In genomic region chr14:26048767-26049166, GRCm38 (mm10) we compare ENCODE assay signal across 20 mouse cellular contexts. TPM values are rescaled to one million over a fixed set of nuclear protein-coding genes. Genes with fewer than 3 reads are reported as not detected.
A peak's percentile ranks its signal among the peaks of the same experiment; 100 is the strongest.
DNase-seq lines count a peak whose midpoint lies in the region; ATAC-seq and TF ChIP-seq lines count a peak whose summit lies in the region.
"Not testable (repeated sequence)": the region's sequence is repeated elsewhere in the genome, so short reads cannot be mapped to it uniquely, and the experiment has no call there.
"Had no signal": no experiment of that assay in that cellular context is flagged by ENCODE, and none has a peak within 500 bp of the region (broad histone marks: within the 10 kb centered on the region; RNA-seq: fewer than 3 reads in every experiment).

No protein-coding gene starts in this region.

- DNase-seq in forebrain, postnatal 0 days; hindbrain, postnatal 0 days (ENCODE audit: low spot score): not testable (repeated sequence)

- not testable (repeated sequence) for H3K4me2 ChIP-seq in forebrain, postnatal 0 days (ENCODE audit: low read depth); hindbrain, embryonic 16.5 days (ENCODE audit: low read length); hindbrain, postnatal 0 days (ENCODE audit: low read depth, low read length); lung, embryonic 16.5 days (ENCODE audit: low read depth, low read length)

- peak; percentile 40 for ATAC-seq in forebrain, postnatal 0 days
- ATAC-seq in hindbrain, embryonic 16.5 days: peak; percentile 42; the same call in 1 of the 2 replicates
- peak; percentile 74; the same call in 1 of the 2 replicates for ATAC-seq in hindbrain, postnatal 0 days
- ATAC-seq in lung, embryonic 16.5 days (ENCODE audit: low read depth): peak; percentile 68; the same call in 1 of the 2 replicates

- no CpG with 5 or more reads among the region's 9 CpGs for WGBS in forebrain, postnatal 0 days
- no CpG with 5 or more reads among the region's 9 CpGs for WGBS in hindbrain, embryonic 16.5 days
- no CpG with 5 or more reads among the region's 9 CpGs for WGBS in hindbrain, postnatal 0 days
- WGBS in lung, embryonic 16.5 days: no CpG with 5 or more reads among the region's 9 CpGs

- not testable (repeated sequence) for H3K9me3 ChIP-seq in forebrain, postnatal 0 days (ENCODE audit: low read length); hindbrain, embryonic 16.5 days (ENCODE audit: control insufficient read depth, low read length); hindbrain, postnatal 0 days (ENCODE audit: low read length); lung, embryonic 16.5 days (ENCODE audit: control insufficient read depth, low read length)

- not testable (repeated sequence) for H3K4me3 ChIP-seq in forebrain, postnatal 0 days (ENCODE audit: low read depth, low read length); hindbrain, embryonic 16.5 days (ENCODE audit: low read length); hindbrain, postnatal 0 days (ENCODE audit: low read length); lung, embryonic 16.5 days (ENCODE audit: low read length)

- not testable (repeated sequence) for H3K9ac ChIP-seq in forebrain, postnatal 0 days; hindbrain, embryonic 16.5 days (ENCODE audit: low read depth, low read length); hindbrain, postnatal 0 days (replicated peaks; ENCODE audit: low read length); lung, embryonic 16.5 days (ENCODE audit: low read length)

- H3K27ac ChIP-seq in forebrain, postnatal 0 days (ENCODE audit: low read depth, low read length); hindbrain, embryonic 16.5 days (ENCODE audit: low read depth, low read length); hindbrain, postnatal 0 days; lung, embryonic 16.5 days (ENCODE audit: low read length): not testable (repeated sequence)

- H3K4me1 ChIP-seq in forebrain, postnatal 0 days (ENCODE audit: insufficient read depth); hindbrain, embryonic 16.5 days (ENCODE audit: control insufficient read depth, insufficient read depth, low read depth, low read length); hindbrain, postnatal 0 days (ENCODE audit: insufficient read depth, low read length); lung, embryonic 16.5 days (replicated peaks; ENCODE audit: control insufficient read depth, insufficient read depth, low read length): not testable (repeated sequence)

- not testable (repeated sequence) for H3K36me3 ChIP-seq in forebrain, postnatal 0 days (ENCODE audit: insufficient read depth); hindbrain, embryonic 16.5 days (ENCODE audit: control insufficient read depth, insufficient read depth, low read length); hindbrain, postnatal 0 days (ENCODE audit: insufficient read depth, low read length); lung, embryonic 16.5 days (ENCODE audit: control insufficient read depth, insufficient read depth, low read length)

- TF ChIP-seq CTCF in forebrain, postnatal 0 days (IDR thresholded peaks at IDR 0.05; ENCODE audit: low read depth); hindbrain, postnatal 0 days (IDR thresholded peaks at IDR 0.05; ENCODE audit: low read depth): not testable (repeated sequence)

- H3K27me3 ChIP-seq in forebrain, postnatal 0 days (ENCODE audit: insufficient read depth, low read length); hindbrain, embryonic 16.5 days (replicated peaks; ENCODE audit: control insufficient read depth, insufficient read depth, low read length); hindbrain, postnatal 0 days (ENCODE audit: insufficient read depth, low read length); lung, embryonic 16.5 days (ENCODE audit: control insufficient read depth, insufficient read depth, low read depth, low read length): not testable (repeated sequence)

RNA-seq across cellular contexts. Expression of gene Gm9780, which starts 6.3 kb away (rescaled TPM):
- total RNA-seq in forebrain, postnatal 0 days (2014; rRNA removed): 25.4 and 30.7 TPM in 2 replicates
- polyA plus RNA-seq in forebrain, postnatal 0 days (2015; fragmentation: Nextera tagmentation; extraction: Ambion mirVana): 13.3 and 16.3 TPM in 2 replicates
- 8.4 and 8.6 TPM in 2 replicates for polyA plus RNA-seq in hindbrain, embryonic 16.5 days (2015; fragmentation: Nextera tagmentation; extraction: Ambion mirVana)
- 32.6 and 35.0 TPM in 2 replicates for total RNA-seq in hindbrain, postnatal 0 days (2014; rRNA removed)
- polyA plus RNA-seq in hindbrain, postnatal 0 days (2015; fragmentation: Nextera tagmentation; extraction: Ambion mirVana): 16.2 and 19.4 TPM in 2 replicates
- 101 and 114 TPM in 2 replicates for polyA plus RNA-seq in lung, embryonic 16.5 days (2015; fragmentation: Nextera tagmentation; extraction: Ambion mirVana)
- total RNA-seq: CH12.LX, G1E, MEL had no signal
- polyA plus RNA-seq: activated CD4-positive, CD25-positive, alpha-beta regulatory T cell, adult 4 months; CD4-positive, CD25-positive, alpha-beta regulatory T cell, adult 4 months; G1E; Patski had no signal

RNA-seq across cellular contexts. Expression of gene Tmem254c, which starts 18.4 kb away (rescaled TPM):
- total RNA-seq in forebrain, postnatal 0 days (2014; rRNA removed): 24.2 and 40.0 TPM in 2 replicates
- polyA plus RNA-seq in forebrain, postnatal 0 days (2015; fragmentation: Nextera tagmentation; extraction: Ambion mirVana): 36.2 and 40.9 TPM in 2 replicates
- polyA plus RNA-seq in hindbrain, embryonic 16.5 days (2015; fragmentation: Nextera tagmentation; extraction: Ambion mirVana): 31.1 and 32.6 TPM in 2 replicates
- total RNA-seq in hindbrain, postnatal 0 days (2014; rRNA removed): 31.1 and 35.8 TPM in 2 replicates
- 45.4 and 49.7 TPM in 2 replicates for polyA plus RNA-seq in hindbrain, postnatal 0 days (2015; fragmentation: Nextera tagmentation; extraction: Ambion mirVana)
- polyA plus RNA-seq in lung, embryonic 16.5 days (2015; fragmentation: Nextera tagmentation; extraction: Ambion mirVana): 48.8 and 50.5 TPM in 2 replicates
- polyA plus RNA-seq: brain, embryonic 14.5 days had no signal

RNA-seq across cellular contexts. Expression of gene Cphx2, which starts 32.5 kb away (rescaled TPM):
- total RNA-seq in forebrain, postnatal 0 days (2014; rRNA removed): not detected in 2 replicates
- polyA plus RNA-seq in forebrain, postnatal 0 days (2015; fragmentation: Nextera tagmentation; extraction: Ambion mirVana): not detected in 2 replicates
- polyA plus RNA-seq in hindbrain, embryonic 16.5 days (2015; fragmentation: Nextera tagmentation; extraction: Ambion mirVana): not detected in 2 replicates
- 1.3 TPM in 1 of 2 replicates, not detected in the other for total RNA-seq in hindbrain, postnatal 0 days (2014; rRNA removed)
- not detected in 2 replicates for polyA plus RNA-seq in hindbrain, postnatal 0 days (2015; fragmentation: Nextera tagmentation; extraction: Ambion mirVana)
- not detected in 2 replicates for polyA plus RNA-seq in lung, embryonic 16.5 days (2015; fragmentation: Nextera tagmentation; extraction: Ambion mirVana)
- total RNA-seq: adrenal gland, adult 18-20 months; adrenal gland, adult 2 months; adrenal gland, adult 8-10 months; adrenal gland, postnatal 10 days; adrenal gland, postnatal 14 days; adrenal gland, postnatal 25 days; adrenal gland, postnatal 36 days; adrenal gland, postnatal 4 days; CH12.LX; G1E; MEL had no signal
- polyA plus RNA-seq: activated CD4-positive, CD25-positive, alpha-beta regulatory T cell, adult 4 months; adrenal gland, adult 2 months; brain, embryonic 14.5 days; C2C12; CD4-positive, CD25-positive, alpha-beta regulatory T cell, adult 4 months; G1E; Patski had no signal

RNA-seq across cellular contexts. Expression of gene Cphx3, which starts 33.3 kb away (rescaled TPM):
- not detected in 2 replicates for total RNA-seq in forebrain, postnatal 0 days (2014; rRNA removed)
- polyA plus RNA-seq in forebrain, postnatal 0 days (2015; fragmentation: Nextera tagmentation; extraction: Ambion mirVana): not detected in 2 replicates
- not detected in 2 replicates for polyA plus RNA-seq in hindbrain, embryonic 16.5 days (2015; fragmentation: Nextera tagmentation; extraction: Ambion mirVana)
- total RNA-seq in hindbrain, postnatal 0 days (2014; rRNA removed): not detected in 2 replicates
- polyA plus RNA-seq in hindbrain, postnatal 0 days (2015; fragmentation: Nextera tagmentation; extraction: Ambion mirVana): not detected in 2 replicates
- polyA plus RNA-seq in lung, embryonic 16.5 days (2015; fragmentation: Nextera tagmentation; extraction: Ambion mirVana): not detected in 2 replicates
- total RNA-seq: adrenal gland, adult 18-20 months; adrenal gland, adult 2 months; adrenal gland, adult 8-10 months; adrenal gland, postnatal 10 days; adrenal gland, postnatal 14 days; adrenal gland, postnatal 25 days; adrenal gland, postnatal 36 days; adrenal gland, postnatal 4 days; CH12.LX; G1E; MEL had no signal
- polyA plus RNA-seq: activated CD4-positive, CD25-positive, alpha-beta regulatory T cell, adult 4 months; adrenal gland, adult 2 months; brain, embryonic 14.5 days; C2C12; CD4-positive, CD25-positive, alpha-beta regulatory T cell, adult 4 months; G1E; Patski had no signal
